Mouse (Mus musculus): ENCODE results near the gene Rgp1. TPM values are rescaled to one million over a fixed set of nuclear protein-coding genes. Genes with fewer than 3 reads are reported as not detected.

Rgp1 gene
- total and polyA plus RNA-seq, 3 experiments: 17.1 to 47.6 TPM; not detected in 1

DNA sequence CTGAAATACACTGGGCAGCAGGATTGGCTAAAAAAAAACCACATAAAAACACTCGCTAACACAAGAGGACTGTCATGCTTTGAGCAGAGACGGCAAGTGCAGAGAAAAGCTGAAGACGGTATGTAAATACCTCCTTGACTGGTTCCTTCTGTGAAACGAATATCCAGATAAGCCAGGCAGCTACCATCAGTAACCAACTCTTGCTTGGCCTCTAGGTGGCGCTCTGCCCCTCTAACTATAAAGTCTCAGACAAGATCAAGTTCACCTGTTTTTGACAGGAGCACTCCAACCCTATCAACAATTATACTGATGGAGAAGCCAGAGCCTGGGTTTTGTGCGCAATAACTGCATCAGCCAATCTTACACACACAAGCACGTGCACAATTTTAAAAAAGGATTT, 47.9 kb upstream of the Rgp1 start:
- H3K9me3 ChIP-seq (replicated peaks; ENCODE audit: insufficient read depth, low read length): no peaks in the 10 kb centered on the region
- H3K36me3 ChIP-seq (ENCODE audit: control insufficient read depth in 1 of 2, insufficient read depth in 2 of 2, low read length in 2 of 2): peaks cover 0 to 8% of the 10 kb centered on the region in 2 experiments; a peak in 2 of 4 replicates
- H3K79me2 ChIP-seq (ENCODE audit: control insufficient read depth, insufficient read depth, low read length, poor library complexity): no peaks in the 10 kb centered on the region
- H3K27me3 ChIP-seq (ENCODE audit: control insufficient read depth in 1 of 2, insufficient read depth in 2 of 2, low read length in 2 of 2): peaks cover 0 to 3% of the 10 kb centered on the region in 2 experiments; a peak in 1 of 4 replicates
- DNase-seq (ENCODE audit: low read depth, low spot score): peak; percentile 92
- H3K4me1 ChIP-seq (ENCODE audit: control insufficient read depth in 1 of 2, insufficient read depth in 2 of 2, low read length in 2 of 2): peaks cover 0 to 8% of the 10 kb centered on the region in 2 experiments; a peak in 2 of 4 replicates
- H3K9ac ChIP-seq (ENCODE audit: control insufficient read depth, low read depth, low read length, poor library complexity, severe bottlenecking): no peak overlapping the region
- H3K4me3 ChIP-seq (ENCODE audit: control insufficient read depth in 1 of 2, insufficient read depth in 1 of 2, low read depth in 2 of 2, low read length in 2 of 2): no peak overlapping the region
- H3K27ac ChIP-seq (ENCODE audit: control insufficient read depth, low read depth, low read length): no peak overlapping the region
- TF ChIP-seq ETS1 (IDR thresholded peaks at IDR 0.05; ENCODE audit: low read depth, low read length) (no peak), ELF1 (IDR thresholded peaks at IDR 0.05; ENCODE audit: low read depth, low read length) (no peak), TAL1 (IDR thresholded peaks at IDR 0.05; ENCODE audit: low read length) (no peak), SIN3A (IDR thresholded peaks at IDR 0.05; ENCODE audit: low read length) (peak; percentile 88), TBP (IDR thresholded peaks at IDR 0.05; ENCODE audit: low read depth, low read length) (0 out of 2 replicates have a peak, but pooled peaks have one; percentile 12), POLR2AphosphoS2 (IDR thresholded peaks at IDR 0.05; ENCODE audit: low read length) (peak; percentile 63; the same call in 1 of the 2 replicates), SMC3 (IDR thresholded peaks at IDR 0.05; ENCODE audit: low read depth, low read length) (peak; percentile 81), RCOR1 (IDR thresholded peaks at IDR 0.05; ENCODE audit: low read depth, low read length) (no peak), ZMIZ1 (IDR thresholded peaks at IDR 0.05; ENCODE audit: low read depth, low read length) (0 out of 2 replicates have a peak, but pooled peaks have one; percentile 42), HCFC1 (IDR thresholded peaks at IDR 0.05; ENCODE audit: low read depth, low read length) (0 out of 2 replicates have a peak, but pooled peaks have one; percentile 45), GABPA (IDR thresholded peaks at IDR 0.05; ENCODE audit: low read depth, low read length) (no peak), MAZ (IDR thresholded peaks at IDR 0.05; ENCODE audit: low read depth, low read length) (peak; percentile 39; the same call in 1 of the 2 replicates), TCF12 (IDR thresholded peaks at IDR 0.05; ENCODE audit: low read depth, low read length) (peak; percentile 24; the same call in 1 of the 2 replicates), JUND (IDR thresholded peaks at IDR 0.05; ENCODE audit: low read depth, low read length) (no peak), MYC (IDR thresholded peaks at IDR 0.05; ENCODE audit: low read depth, low read length) (0 out of 2 replicates have a peak, but pooled peaks have one; percentile 23), EP300 (IDR thresholded peaks at IDR 0.05; ENCODE audit: low read depth in 1 of 2, low read length in 2 of 2) (0 out of 4 replicates have a peak, but pooled peaks of 1 of the 2 experiments have one; percentile 8), MAFK (IDR thresholded peaks at IDR 0.05; ENCODE audit: borderline replicate concordance, low read depth, low read length) (no peak), ZC3H11A (IDR thresholded peaks at IDR 0.05; ENCODE audit: low read depth, low read length) (peak; percentile 78), UBTF (IDR thresholded peaks at IDR 0.05; ENCODE audit: borderline replicate concordance, insufficient read depth, low read depth, low read length) (no peak), MYB (IDR thresholded peaks at IDR 0.05; ENCODE audit: low read depth, low read length) (no peak), CHD2 (IDR thresholded peaks at IDR 0.05; ENCODE audit: low read length) (no peak), MAX (IDR thresholded peaks at IDR 0.05; ENCODE audit: low read length) (peak; percentile 41; the same call in 1 of the 2 replicates), CTCF (IDR thresholded peaks at IDR 0.05 in 2 of 3, conservative IDR thresholded peaks at IDR 0.05 in 1 of 3; ENCODE audit: control insufficient read depth in 1 of 3, insufficient read depth in 1 of 3, low read depth in 2 of 3, low read length in 3 of 3, poor library complexity in 1 of 3, severe bottlenecking in 1 of 3) (peak; percentile 77 to 92 (median 91)), MEF2A (IDR thresholded peaks at IDR 0.05; ENCODE audit: extremely low read depth, insufficient replicate concordance, low read depth, low read length, poor library complexity, severe bottlenecking) (no peak), USF1 (IDR thresholded peaks at IDR 0.05; ENCODE audit: low read depth, low read length) (no peak), GATA1 (IDR thresholded peaks at IDR 0.05; ENCODE audit: low read depth, low read length) (0 out of 2 replicates have a peak, but pooled peaks have one; percentile 58), USF2 (IDR thresholded peaks at IDR 0.05; ENCODE audit: borderline replicate concordance in 1 of 2, insufficient read depth in 1 of 2, low read depth in 1 of 2, low read length in 2 of 2) (no peak), RAD21 (IDR thresholded peaks at IDR 0.05; ENCODE audit: low read depth, low read length) (peak; percentile 78), CHD1 (IDR thresholded peaks at IDR 0.05; ENCODE audit: low read depth, low read length) (no peak), NELFE (IDR thresholded peaks at IDR 0.05; ENCODE audit: low read depth, low read length) (no peak), KAT2A (conservative IDR thresholded peaks at IDR 0.05; ENCODE audit: low read depth, low read length) (no peak), ZKSCAN1 (IDR thresholded peaks at IDR 0.05; ENCODE audit: low read depth, low read length) (no peak), MXI1 (IDR thresholded peaks at IDR 0.05; ENCODE audit: low read depth, low read length) (no peak; the same call in 1 of the 2 replicates), POLR2AphosphoS5 (IDR thresholded peaks at IDR 0.05; ENCODE audit: borderline replicate concordance, low read depth, low read length) (no peak), ZNF384 (IDR thresholded peaks at IDR 0.05; ENCODE audit: low read depth, low read length) (0 out of 2 replicates have a peak, but pooled peaks have one; percentile 5), POLR2A (IDR thresholded peaks at IDR 0.05; ENCODE audit: control insufficient read depth in 1 of 2, insufficient read depth in 1 of 2, low read depth in 1 of 2, low read length in 2 of 2, poor library complexity in 1 of 2) (no peak), E2F4 (IDR thresholded peaks at IDR 0.05; ENCODE audit: borderline replicate concordance, low read depth, low read length) (no peak)
